Mouse (Mus musculus): ENCODE measurements around the gene Rnls. TPM values are rescaled to one million over a fixed set of nuclear protein-coding genes. Genes with fewer than 3 reads are reported as not detected.

Gene Rnls
- polyA plus RNA-seq, 1 experiment from 2014 or later = 7.5 TPM

DNA sequence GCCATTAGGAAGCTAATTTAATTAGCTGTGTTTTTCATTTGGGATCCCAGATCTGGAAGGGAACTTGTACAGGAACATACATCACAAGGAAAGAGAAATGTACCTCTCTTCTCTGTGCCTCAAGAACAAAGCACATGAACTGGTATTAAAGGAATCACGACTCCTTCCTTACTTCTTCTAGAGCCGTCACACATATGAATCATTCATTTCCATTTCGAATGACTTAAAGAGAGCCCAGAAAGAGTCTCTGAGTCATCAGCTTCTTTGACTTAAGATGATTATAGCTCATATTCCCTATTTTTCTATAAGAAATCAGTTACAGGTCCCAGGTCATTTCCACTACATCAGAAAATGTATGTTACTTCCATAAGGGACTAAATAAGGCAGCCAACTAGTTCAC, 159.2 kb downstream of the Rnls start:
- Histone ChIP-seq H3K9me3 (ENCODE audit: control insufficient read depth, low read length) (no peaks in the 10 kb centered on the region), H3K4me1 (replicated peaks; ENCODE audit: control insufficient read depth, insufficient read depth, low read length) (no peaks in the 10 kb centered on the region), H3K4me3 (ENCODE audit: low read length) (no peak overlapping the region), H3K4me2 (ENCODE audit: low read depth, low read length) (no peak overlapping the region), H3K27ac (ENCODE audit: low read length) (no peak overlapping the region), H3K36me3 (ENCODE audit: control insufficient read depth, insufficient read depth, low read length) (no peaks in the 10 kb centered on the region), H3K27me3 (ENCODE audit: control insufficient read depth, insufficient read depth, low read depth, low read length) (no peaks in the 10 kb centered on the region), H3K9ac (ENCODE audit: low read length) (no peak overlapping the region)
- ATAC-seq (ENCODE audit: low read depth) = no peak
- 83% methylated on average over 3 of the region's 3 CpGs for WGBS

DNA sequence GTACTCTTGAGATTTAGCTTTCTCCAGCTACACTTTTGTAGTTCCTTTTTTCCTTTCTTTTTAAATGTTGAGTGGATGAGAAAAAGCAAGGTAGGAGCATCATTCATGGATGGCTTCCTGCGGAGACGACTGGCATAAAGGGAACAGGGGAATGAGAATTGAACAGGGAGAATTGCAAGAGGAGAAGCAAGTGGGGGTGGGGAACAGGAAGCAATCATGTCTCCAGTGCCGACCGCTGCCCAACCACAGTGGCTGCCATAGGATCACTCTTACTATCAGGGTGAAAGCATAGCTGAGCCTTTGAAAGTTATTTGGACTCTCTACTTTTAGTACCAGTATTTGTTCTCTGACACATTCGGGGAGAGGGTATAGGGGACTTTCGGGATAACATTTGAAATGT, 160.8 kb downstream of the Rnls start:
- Histone ChIP-seq H3K27ac (ENCODE audit: low read length) (no peak overlapping the region), H3K4me3 (ENCODE audit: low read length) (no peak overlapping the region), H3K36me3 (ENCODE audit: control insufficient read depth, insufficient read depth, low read length) (no peaks in the 10 kb centered on the region), H3K4me1 (replicated peaks; ENCODE audit: control insufficient read depth, insufficient read depth, low read length) (no peaks in the 10 kb centered on the region), H3K9me3 (ENCODE audit: control insufficient read depth, low read length) (no peaks in the 10 kb centered on the region), H3K4me2 (ENCODE audit: low read depth, low read length) (no peak overlapping the region), H3K27me3 (ENCODE audit: control insufficient read depth, insufficient read depth, low read depth, low read length) (no peaks in the 10 kb centered on the region), H3K9ac (ENCODE audit: low read length) (no peak overlapping the region)
- WGBS = 57% methylated on average over 6 of the region's 6 CpGs
- no peak for ATAC-seq (ENCODE audit: low read depth)

GRCm38 (mm10) chr19:33227004-33227403, 165.1 kb downstream of the Rnls start:
- no peaks in the 10 kb centered on the region for H3K36me3 ChIP-seq (ENCODE audit: control insufficient read depth, insufficient read depth, low read length)
- peaks cover 16% of the 10 kb centered on the region for H3K4me1 ChIP-seq (replicated peaks; ENCODE audit: control insufficient read depth, insufficient read depth, low read length)
- H3K27me3 ChIP-seq (ENCODE audit: control insufficient read depth, insufficient read depth, low read depth, low read length) = no peaks in the 10 kb centered on the region
- no peak overlapping the region for H3K9ac ChIP-seq (ENCODE audit: low read length)
- no peak overlapping the region for H3K4me2 ChIP-seq (ENCODE audit: low read depth, low read length)
- H3K9me3 ChIP-seq (ENCODE audit: control insufficient read depth, low read length) = no peaks in the 10 kb centered on the region
- H3K27ac ChIP-seq (ENCODE audit: low read length) = no peak overlapping the region
- no peak overlapping the region for H3K4me3 ChIP-seq (ENCODE audit: low read length)
- peak; percentile 68 for ATAC-seq (ENCODE audit: low read depth)
- 2% methylated on average over 3 of the region's 3 CpGs for WGBS

- peaks cover 16% of the 10 kb centered on the region for H3K4me1 ChIP-seq (replicated peaks; ENCODE audit: control insufficient read depth, insufficient read depth, low read length)
- H3K27ac ChIP-seq (ENCODE audit: low read length) = no peak overlapping the region
- H3K4me2 ChIP-seq (ENCODE audit: low read depth, low read length) = no peak overlapping the region
- 53% methylated on average over 5 of the region's 5 CpGs for WGBS
- no peaks in the 10 kb centered on the region for H3K36me3 ChIP-seq (ENCODE audit: control insufficient read depth, insufficient read depth, low read length)
- no peak overlapping the region for H3K4me3 ChIP-seq (ENCODE audit: low read length)
- no peak overlapping the region for H3K9ac ChIP-seq (ENCODE audit: low read length)
- no peaks in the 10 kb centered on the region for H3K9me3 ChIP-seq (ENCODE audit: control insufficient read depth, low read length)
- no peaks in the 10 kb centered on the region for H3K27me3 ChIP-seq (ENCODE audit: control insufficient read depth, insufficient read depth, low read depth, low read length)
- no peak for ATAC-seq (ENCODE audit: low read depth)
These were observed 166.0 kb downstream of the Rnls start for GRCm38 (mm10) chr19:33225858-33226705.

DNA sequence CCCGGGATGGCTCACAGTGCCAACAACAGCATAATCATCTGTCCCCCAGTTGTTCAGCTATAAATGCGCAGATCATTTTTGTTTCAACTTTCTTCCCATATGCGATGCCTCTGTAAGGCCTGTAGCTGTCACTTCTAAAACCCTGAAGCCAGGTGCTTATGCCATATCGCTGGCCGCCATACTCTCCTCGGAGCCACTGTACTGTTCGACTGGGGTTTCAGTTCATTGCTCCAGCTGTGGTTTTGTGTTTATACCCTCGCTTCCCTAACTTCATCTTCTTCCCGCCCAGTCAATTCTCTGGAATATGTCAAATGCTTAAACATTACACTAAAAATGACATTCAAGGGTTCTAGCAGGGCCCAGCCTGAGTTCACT, 167.1 kb downstream of the Rnls start:
- no peak overlapping the region for H3K27ac ChIP-seq (ENCODE audit: low read length)
- H3K4me1 ChIP-seq (replicated peaks; ENCODE audit: control insufficient read depth, insufficient read depth, low read length) = peaks cover 16% of the 10 kb centered on the region

GRCm38 (mm10) chr19:33224181-33225001, 167.7 kb downstream of the Rnls start:
- Histone ChIP-seq H3K4me2 (ENCODE audit: low read depth, low read length) (peak overlapping the region; percentile 22; the same call in 1 of the 2 replicates), H3K27me3 (ENCODE audit: control insufficient read depth, insufficient read depth, low read depth, low read length) (no peaks in the 10 kb centered on the region), H3K9me3 (ENCODE audit: control insufficient read depth, low read length) (no peaks in the 10 kb centered on the region), H3K4me1 (replicated peaks; ENCODE audit: control insufficient read depth, insufficient read depth, low read length) (peaks cover 16% of the 10 kb centered on the region), H3K27ac (ENCODE audit: low read length) (no peak overlapping the region), H3K9ac (ENCODE audit: low read length) (no peak overlapping the region), H3K4me3 (ENCODE audit: low read length) (no peak overlapping the region), H3K36me3 (ENCODE audit: control insufficient read depth, insufficient read depth, low read length) (no peaks in the 10 kb centered on the region)
- WGBS = 44% methylated on average over 8 of the region's 8 CpGs
- peak; percentile 70; the same call in 1 of the 2 replicates for ATAC-seq (ENCODE audit: low read depth)

More for the DNA sequence above, 167.1 kb downstream of the Rnls start:
- ATAC-seq (ENCODE audit: low read depth) = no peak
- Histone ChIP-seq H3K4me2 (ENCODE audit: low read depth, low read length) (no peak overlapping the region), H3K4me3 (ENCODE audit: low read length) (no peak overlapping the region), H3K36me3 (ENCODE audit: control insufficient read depth, insufficient read depth, low read length) (no peaks in the 10 kb centered on the region), H3K9me3 (ENCODE audit: control insufficient read depth, low read length) (no peaks in the 10 kb centered on the region), H3K9ac (ENCODE audit: low read length) (no peak overlapping the region), H3K27me3 (ENCODE audit: control insufficient read depth, insufficient read depth, low read depth, low read length) (no peaks in the 10 kb centered on the region)
- WGBS = 86% methylated on average over 9 of the region's 9 CpGs

- Histone ChIP-seq H3K9ac (ENCODE audit: low read length) (no peak overlapping the region), H3K4me2 (ENCODE audit: low read depth, low read length) (peak overlapping the region; percentile 22; the same call in 1 of the 2 replicates), H3K4me3 (ENCODE audit: low read length) (no peak overlapping the region), H3K36me3 (ENCODE audit: control insufficient read depth, insufficient read depth, low read length) (no peaks in the 10 kb centered on the region), H3K9me3 (ENCODE audit: control insufficient read depth, low read length) (no peaks in the 10 kb centered on the region), H3K27ac (ENCODE audit: low read length) (peak overlapping the region; percentile 64; the same call in 1 of the 2 replicates), H3K27me3 (ENCODE audit: control insufficient read depth, insufficient read depth, low read depth, low read length) (no peaks in the 10 kb centered on the region), H3K4me1 (replicated peaks; ENCODE audit: control insufficient read depth, insufficient read depth, low read length) (peaks cover 16% of the 10 kb centered on the region)
- 34% methylated on average over 5 of the region's 5 CpGs for WGBS
- ATAC-seq (ENCODE audit: low read depth) = no peak; the same call in 1 of the 2 replicates
These were observed 168.3 kb downstream of the Rnls start for GRCm38 (mm10) chr19:33223766-33224165.

DNA sequence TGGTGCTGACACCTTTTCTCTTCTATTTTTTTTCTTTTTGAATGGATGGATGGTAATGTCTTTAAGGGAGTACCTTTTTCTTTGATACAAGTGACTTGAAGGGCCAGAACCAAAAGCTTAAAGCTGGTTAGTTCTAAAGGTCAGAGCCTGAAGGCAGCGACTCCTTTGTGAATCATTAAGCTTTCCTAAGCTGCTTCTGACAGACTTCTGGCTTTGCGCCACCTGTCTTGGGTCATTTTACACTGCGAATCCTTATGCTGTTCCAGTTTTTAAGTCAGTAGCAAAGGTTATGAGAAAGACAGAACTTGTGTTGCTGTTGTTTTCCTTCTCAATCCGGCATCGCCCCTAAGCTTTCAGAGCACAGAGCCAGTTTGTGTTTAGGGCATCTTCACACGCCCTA, 168.8 kb downstream of the Rnls start:
- ATAC-seq (ENCODE audit: low read depth) = peak; percentile 30; the same call in 1 of the 2 replicates
- WGBS = 42% methylated on average over 6 of the region's 6 CpGs
- no peak overlapping the region for H3K4me3 ChIP-seq (ENCODE audit: low read length)

GRCm38 (mm10) chr19:33222595-33223223, 169.4 kb downstream of the Rnls start:
- Histone ChIP-seq H3K4me2 (ENCODE audit: low read depth, low read length) (no peak overlapping the region), H3K36me3 (ENCODE audit: control insufficient read depth, insufficient read depth, low read length) (no peaks in the 10 kb centered on the region), H3K27me3 (ENCODE audit: control insufficient read depth, insufficient read depth, low read depth, low read length) (no peaks in the 10 kb centered on the region), H3K4me1 (replicated peaks; ENCODE audit: control insufficient read depth, insufficient read depth, low read length) (peaks cover 16% of the 10 kb centered on the region), H3K9ac (ENCODE audit: low read length) (no peak overlapping the region), H3K9me3 (ENCODE audit: control insufficient read depth, low read length) (no peaks in the 10 kb centered on the region), H3K4me3 (ENCODE audit: low read length) (no peak overlapping the region), H3K27ac (ENCODE audit: low read length) (no peak overlapping the region)
- 55% methylated on average over 12 of the region's 12 CpGs for WGBS
- ATAC-seq (ENCODE audit: low read depth) = no peak

More for the DNA sequence above, 168.8 kb downstream of the Rnls start:
- Histone ChIP-seq H3K27ac (ENCODE audit: low read length) (peak overlapping the region; percentile 64; the same call in 1 of the 2 replicates), H3K36me3 (ENCODE audit: control insufficient read depth, insufficient read depth, low read length) (no peaks in the 10 kb centered on the region), H3K4me1 (replicated peaks; ENCODE audit: control insufficient read depth, insufficient read depth, low read length) (peaks cover 16% of the 10 kb centered on the region), H3K4me2 (ENCODE audit: low read depth, low read length) (no peak overlapping the region), H3K27me3 (ENCODE audit: control insufficient read depth, insufficient read depth, low read depth, low read length) (no peaks in the 10 kb centered on the region), H3K9ac (ENCODE audit: low read length) (no peak overlapping the region), H3K9me3 (ENCODE audit: control insufficient read depth, low read length) (no peaks in the 10 kb centered on the region)
